Mouse (Mus musculus) activated CD4-positive, CD25-positive, alpha-beta regulatory T cell, adult 4 months (primary cell): ENCODE data around the gene Myzap. TPM values are rescaled to one million over a fixed set of nuclear protein-coding genes. Genes with fewer than 3 reads are reported as not detected.

Source experiments
- ATAC-seq: one replicate; pipeline ENCODE4 v1.8.0; 2017
- polyA plus RNA-seq, 2 experiments: library from polyadenylated mRNA; unstranded; fragments of 100-300 nt; shearing (Covaris generic); gene quantifications; one replicate each; pipeline ENCODE4 v1.2.1; 2017

Gene Myzap
- polyA plus RNA-seq, 2 experiments from 2014 or later, result 0.77 TPM; not detected in 1

- no peak for ATAC-seq
These were observed 113.6 kb downstream of the Myzap start for GRCm38 (mm10) chr9:71478596-71478995.

DNA sequence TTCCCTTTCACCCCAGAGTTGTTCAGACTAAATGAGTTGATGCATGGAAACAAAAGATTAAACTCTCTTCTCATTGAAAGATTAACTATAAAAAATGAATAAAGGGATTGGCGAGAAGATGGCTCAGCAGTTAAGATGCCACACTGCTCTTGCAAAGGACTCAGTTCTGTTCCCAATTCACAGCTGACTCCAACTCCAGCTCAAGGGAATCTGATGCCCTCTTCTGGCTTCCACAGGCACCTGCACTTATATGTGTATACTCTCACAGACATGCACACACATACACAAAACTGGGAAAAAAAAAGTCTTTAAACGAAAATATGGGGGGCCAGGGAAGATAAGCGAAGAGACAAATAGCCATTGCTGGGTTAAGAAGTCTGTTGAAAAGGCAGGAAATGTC, 115.6 kb downstream of the Myzap start:
- no peak for ATAC-seq

GRCm38 (mm10) chr9:71475536-71475935, 116.6 kb downstream of the Myzap start:
- ATAC-seq, result no peak

DNA sequence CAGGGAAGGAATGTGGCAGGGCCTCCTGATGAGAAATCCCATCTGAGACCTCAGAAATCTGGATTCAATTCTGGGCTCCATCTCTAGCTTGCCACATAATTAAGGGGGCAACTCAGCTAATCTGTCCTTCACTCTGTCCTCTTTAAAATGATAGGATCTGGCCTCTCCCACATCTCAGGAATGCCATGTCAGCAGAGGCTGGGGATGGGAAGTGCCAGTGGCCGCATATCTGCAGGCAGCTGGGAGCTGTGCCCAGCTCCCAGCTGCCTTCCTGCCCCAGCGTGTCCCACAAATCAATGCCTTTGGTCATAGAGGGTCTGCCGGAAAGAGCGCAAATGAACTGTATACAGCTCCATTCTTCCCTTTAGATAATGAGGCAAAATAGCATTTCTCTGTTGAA, 124.7 kb downstream of the Myzap start:
- no peak for ATAC-seq

- ATAC-seq, result no peak
These were observed 126.0 kb downstream of the Myzap start for GRCm38 (mm10) chr9:71466111-71466510.

- ATAC-seq, result no peak
These were observed 129.0 kb downstream of the Myzap start for GRCm38 (mm10) chr9:71463072-71463667.

DNA sequence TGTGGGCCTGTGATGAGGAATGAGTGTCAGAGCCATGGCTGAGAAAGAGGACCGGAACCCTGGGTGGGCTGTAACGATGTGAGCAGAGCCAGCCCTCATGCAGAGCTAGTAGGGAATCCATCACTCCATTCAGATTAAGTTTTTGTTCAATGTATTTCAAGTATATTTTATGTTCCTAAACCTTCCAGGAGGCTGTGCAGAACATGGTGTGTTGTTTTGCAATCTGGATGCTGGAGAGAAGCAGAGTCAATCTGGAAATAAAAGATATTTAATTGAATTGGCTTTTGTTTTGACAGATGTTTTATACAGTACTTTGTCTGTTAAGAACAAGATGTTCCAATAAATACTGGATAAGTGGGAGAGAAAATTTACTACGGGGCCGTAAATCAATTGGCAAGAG, 135.4 kb downstream of the Myzap start:
- ATAC-seq, result no peak

Other genes starting within 250 kb of the Myzap start
- gene Polr2m, start 106.4 kb downstream of the Myzap start, polyA plus RNA-seq, result 10 to 100 TPM; 19.2 to 25.7 TPM
- not detected for gene Cgnl1, start 179.2 kb upstream of the Myzap start, polyA plus RNA-seq